Mouse (Mus musculus) heart, adult 18-20 months (tissue): Measurements from ENCODE around the gene Pstpip1. TPM values are rescaled to one million over a fixed set of nuclear protein-coding genes. Genes with fewer than 3 reads are reported as not detected.

Source experiments
- DNase-seq, 2 experiments: peaks; one replicate each; pipeline ENCODE4 v3.0.0; 2021 to 2022; ENCODE audit warnings: mixed read lengths in 1 of 2
- total RNA-seq, 2 experiments: library from RNA; stranded (reverse); gene quantifications; 2 replicates each; pipeline ENCODE4 v1.2.3; 2021

Pstpip1 gene
- total RNA-seq, 2 experiments from 2014 or later: 0.74 to 2.0 TPM

GRCm38 (mm10) chr9:56106274-56107072 is 16.7 kb downstream of the Pstpip1 start:
- no peak for DNase-seq

- no peak for DNase-seq
Observed at GRCm38 (mm10) chr9:56107527-56107926, 17.8 kb downstream of the Pstpip1 start.

DNA sequence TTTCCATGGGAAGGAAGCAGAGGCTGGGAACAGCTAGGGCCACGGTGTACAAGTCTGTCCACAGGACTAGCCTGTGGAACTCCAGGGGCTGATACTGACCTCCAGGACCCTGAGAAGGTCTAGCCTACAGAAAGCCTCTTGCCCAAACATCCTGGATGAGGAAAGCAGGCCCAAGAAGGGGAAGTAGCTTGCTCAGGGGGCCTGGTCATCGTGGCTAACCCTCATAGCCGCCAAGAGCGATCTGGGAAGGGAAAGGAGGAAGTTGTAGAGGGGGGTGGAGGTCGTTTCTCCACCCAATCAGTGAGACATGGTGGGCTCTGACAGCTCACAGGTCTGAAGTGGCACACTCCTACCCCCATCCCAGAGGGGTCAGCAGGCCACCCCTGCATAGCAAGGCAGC is 18.4 kb downstream of the Pstpip1 start:
- DNase-seq: peak in 1 of 2 experiments; percentile 60

GRCm38 (mm10) chr9:56118091-56118490 is 28.3 kb downstream of the Pstpip1 start:
- DNase-seq: no peak

GRCm38 (mm10) chr9:56118582-56118981 is 28.8 kb downstream of the Pstpip1 start:
- DNase-seq: peak; percentile 61 to 81

- DNase-seq: no peak
Observed at GRCm38 (mm10) chr9:56119651-56120050, 29.9 kb downstream of the Pstpip1 start.

- DNase-seq: peak in 1 of 2 experiments; percentile 44
Observed at GRCm38 (mm10) chr9:56121097-56121496, 31.3 kb downstream of the Pstpip1 start.

- DNase-seq: peak in 1 of 2 experiments; percentile 24
Observed at GRCm38 (mm10) chr9:56122973-56123372, 33.2 kb downstream of the Pstpip1 start.

GRCm38 (mm10) chr9:56123613-56124012 is 33.9 kb downstream of the Pstpip1 start:
- no peak for DNase-seq

- no peak for DNase-seq
Observed at GRCm38 (mm10) chr9:56124561-56124960, 34.8 kb downstream of the Pstpip1 start.

- DNase-seq: no peak
Observed at GRCm38 (mm10) chr9:56126453-56127173, 36.9 kb downstream of the Pstpip1 start.

GRCm38 (mm10) chr9:56128331-56128730 is 38.6 kb downstream of the Pstpip1 start:
- peak in 1 of 2 experiments; percentile 51 for DNase-seq

- DNase-seq: no peak
Observed at GRCm38 (mm10) chr9:56129951-56130350, 40.2 kb downstream of the Pstpip1 start.

GRCm38 (mm10) chr9:56130536-56130935 is 40.8 kb downstream of the Pstpip1 start:
- DNase-seq: peak in 1 of 2 experiments; percentile 35

DNA sequence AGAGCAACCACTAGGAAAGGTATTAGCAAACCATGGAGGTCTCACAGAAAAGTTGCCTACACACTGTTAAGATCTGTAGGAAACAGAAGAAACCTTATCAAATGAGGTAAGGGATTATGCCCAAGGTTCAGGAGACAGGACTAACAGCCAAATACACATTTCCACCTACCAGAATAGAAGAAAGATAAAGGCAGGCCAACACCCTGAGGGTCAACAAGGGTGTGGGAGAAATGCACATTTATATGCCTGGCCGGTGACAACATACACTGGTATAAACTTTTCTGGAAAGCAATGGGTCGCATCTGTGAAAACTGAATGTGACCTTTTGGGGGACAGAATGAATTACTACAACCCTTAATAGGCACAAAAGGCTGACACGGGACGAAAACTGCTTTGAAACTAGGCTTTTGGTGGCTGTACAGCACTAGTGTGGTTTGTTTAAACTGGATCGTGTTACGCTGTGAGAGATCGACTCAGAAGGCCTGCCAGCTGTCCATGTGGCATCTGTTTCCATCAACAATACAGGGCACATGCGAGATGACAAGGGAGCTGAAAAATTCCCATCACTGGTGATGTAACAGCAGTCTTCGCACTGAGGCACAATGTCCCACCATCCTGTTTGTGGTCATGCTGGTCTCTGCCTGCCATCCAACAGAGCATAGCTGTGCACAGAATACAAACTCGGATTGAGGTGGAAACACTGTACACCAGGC is 42.2 kb downstream of the Pstpip1 start:
- no peak for DNase-seq

DNA sequence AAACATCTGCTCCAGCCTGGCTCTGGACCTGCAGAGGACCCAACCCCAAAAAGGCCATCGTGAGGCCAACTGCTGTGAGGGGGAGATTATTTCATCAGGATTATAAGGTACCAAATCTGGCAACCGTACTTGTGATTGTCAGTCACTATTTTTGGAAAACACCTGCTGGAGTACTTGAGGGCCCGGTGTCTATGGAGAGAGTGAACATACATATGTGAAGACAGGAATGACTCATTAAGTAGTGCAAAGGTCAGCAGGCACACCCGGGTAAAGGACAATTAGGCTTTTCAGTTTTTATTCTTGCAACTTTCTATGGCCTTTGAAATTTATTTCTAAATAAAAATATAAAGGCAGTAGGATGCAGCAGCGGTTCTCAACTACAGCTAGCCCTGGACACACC is 44.2 kb downstream of the Pstpip1 start:
- no peak for DNase-seq

DNA sequence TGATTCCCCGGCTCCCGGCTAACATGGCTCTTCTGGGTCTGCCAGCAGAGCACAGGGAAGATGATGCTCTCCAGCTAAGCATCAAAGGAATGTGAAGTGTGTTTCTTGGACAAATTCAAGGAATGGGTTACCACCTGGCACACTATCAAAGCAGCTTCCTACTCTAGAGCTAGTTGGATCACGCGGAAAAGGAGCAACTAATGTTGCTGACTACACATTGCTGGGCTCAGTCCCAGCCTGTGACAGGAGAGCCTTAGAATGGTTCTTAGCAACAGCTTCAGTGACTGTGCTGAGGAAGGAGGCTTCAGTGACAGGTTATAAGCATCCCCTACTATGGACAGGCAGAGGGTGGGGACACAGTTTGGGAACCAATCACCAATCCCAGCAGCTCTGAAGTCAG is 44.9 kb downstream of the Pstpip1 start:
- DNase-seq: no peak

- DNase-seq: no peak
Observed at GRCm38 (mm10) chr9:56135590-56136197, 45.9 kb downstream of the Pstpip1 start.

DNA sequence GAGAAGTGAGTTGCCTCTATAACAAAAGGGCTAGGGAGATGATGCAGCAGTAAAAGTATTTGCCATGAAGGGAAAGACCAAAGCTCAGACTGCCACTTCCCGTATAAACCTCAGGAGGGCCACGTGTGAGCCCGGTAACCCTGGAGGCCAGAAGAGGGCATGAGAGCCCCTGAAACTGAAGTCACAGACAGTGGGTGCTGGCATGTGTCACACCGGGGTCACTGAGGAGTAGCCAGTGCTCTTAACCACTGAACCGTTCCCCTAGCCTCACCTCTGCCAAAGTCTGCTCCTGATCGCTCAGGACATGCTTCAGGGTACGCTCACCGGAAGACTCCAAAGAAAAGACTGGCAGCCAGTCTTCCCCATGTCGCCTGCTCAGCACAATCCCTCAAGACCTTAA is 52.0 kb downstream of the Pstpip1 start:
- no peak for DNase-seq

DNA sequence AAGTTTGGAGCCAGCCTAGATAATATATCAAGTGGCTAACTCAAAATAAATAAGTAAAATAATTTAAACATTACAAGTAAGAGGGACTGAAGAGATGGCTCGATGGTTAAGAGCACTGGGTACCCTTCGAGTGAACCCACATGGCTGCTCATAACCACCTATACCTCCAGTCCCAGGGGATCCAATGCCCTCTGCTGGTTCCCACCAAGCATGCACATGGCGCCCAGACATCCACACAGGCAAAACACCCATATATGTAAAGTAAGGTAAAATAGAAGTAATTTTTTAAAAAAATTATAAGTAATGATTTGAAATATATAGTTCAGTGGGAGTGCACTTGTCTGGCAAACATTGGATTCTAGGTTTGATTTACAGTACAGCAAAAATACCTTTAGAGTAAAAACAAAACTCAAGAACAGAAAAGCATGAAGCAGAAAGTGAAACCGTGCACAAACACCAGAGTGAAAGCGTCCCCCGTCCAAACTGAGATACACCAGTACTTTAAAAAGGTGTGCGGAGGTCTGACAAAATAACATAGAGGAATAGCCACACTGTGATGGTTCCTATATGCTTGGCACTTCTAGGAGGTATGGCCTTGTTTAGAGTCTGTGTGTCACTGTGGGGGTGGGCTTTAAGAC is 54.7 kb downstream of the Pstpip1 start:
- DNase-seq: no peak

DNA sequence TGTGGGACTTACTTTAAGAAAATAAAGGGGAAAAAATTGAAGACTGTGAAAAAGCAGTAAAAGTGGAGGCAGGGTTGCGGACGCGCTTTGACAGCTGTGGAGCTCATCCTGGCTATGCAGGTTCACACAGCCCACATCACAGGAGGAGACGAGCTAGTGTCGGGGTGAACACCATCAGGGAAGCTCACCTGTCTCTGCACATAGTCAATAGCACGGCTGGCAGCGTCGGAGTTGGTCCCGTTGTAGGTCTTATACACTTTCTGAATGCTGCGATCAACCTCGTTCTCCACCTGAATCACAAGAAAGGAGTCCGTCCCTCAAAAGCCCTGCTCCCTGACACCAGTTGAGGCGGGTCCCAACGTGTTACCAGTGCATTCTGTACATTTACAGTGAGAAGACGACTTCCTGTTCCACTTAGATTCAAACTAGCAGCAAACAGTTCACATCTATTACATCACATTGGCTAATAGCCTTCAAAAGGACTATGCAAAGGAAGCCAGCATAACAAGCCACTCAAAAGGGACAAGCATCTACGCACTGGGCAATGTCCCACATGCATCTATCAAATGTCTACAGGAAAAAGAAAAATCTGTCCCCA is 56.7 kb downstream of the Pstpip1 start:
- DNase-seq: no peak
